Mouse (Mus musculus) midbrain, embryonic 13.5 days (tissue): ENCODE results near the gene Trim25. TPM values are rescaled to one million over a fixed set of nuclear protein-coding genes. Genes with fewer than 3 reads are reported as not detected.
"Not testable (repeated sequence)": the region's sequence is repeated elsewhere in the genome, so short reads cannot be mapped to it uniquely, and the experiment has no call there.

Experiments
- ATAC-seq: fragments of 200-750 bp; cut with Nextera tagmentation; 2 replicates; pipeline ENCODE4 v1.8.0; 2017; ENCODE audit warnings: mild to moderate bottlenecking, moderate TSS enrichment, moderate library complexity
- H3K27ac ChIP-seq: fragments of 300-500 bp; sonication (generic); 2 replicates; pipeline ENCODE4 v1.5.1; 2015; ENCODE audit warnings: inconsistent platforms, mild to moderate bottlenecking, moderate library complexity
- H3K27me3 ChIP-seq: fragments of 300-500 bp; sonication (generic); 2 replicates; pipeline ENCODE4 v1.6.1; 2015; ENCODE audit warnings: mild to moderate bottlenecking, inconsistent platforms
- H3K36me3 ChIP-seq: fragments of 300-500 bp; sonication (generic); 2 replicates; pipeline ENCODE4 v1.6.1; 2015; ENCODE audit warnings: mild to moderate bottlenecking, inconsistent platforms
- H3K4me1 ChIP-seq: fragments of 300-500 bp; sonication (generic); replicated peaks from 2 replicates; pipeline ENCODE4 v1.6.1; 2015; ENCODE audit warnings: inconsistent platforms
- H3K4me2 ChIP-seq: fragments of 300-500 bp; sonication (generic); replicated peaks from 2 replicates; pipeline ENCODE4 v1.6.1; 2015; ENCODE audit warnings: moderate library complexity, mild to moderate bottlenecking, inconsistent platforms
- H3K4me3 ChIP-seq: fragments of 300-500 bp; sonication (generic); replicated peaks from 2 replicates; pipeline ENCODE4 v1.5.1; 2015; ENCODE audit warnings: mild to moderate bottlenecking, inconsistent platforms
- H3K9ac ChIP-seq: fragments of 300-500 bp; sonication (generic); replicated peaks from 2 replicates; pipeline ENCODE4 v1.6.1; 2015; ENCODE audit warnings: mild to moderate bottlenecking, inconsistent platforms
- H3K9me3 ChIP-seq: fragments of 300-500 bp; sonication (generic); 2 replicates; pipeline ENCODE4 v1.6.1; 2016; ENCODE audit warnings: mild to moderate bottlenecking, inconsistent platforms
- whole genome bisulfite sequencing: fragments of 180-500 bp; shearing (Covaris S2); methylation state at CpG from one replicate; pipeline ENCODE4 v1.1.7; 2015; 5-methylcytosine and 5-hydroxymethylcytosine counted together
- polyA plus RNA-seq: library from polyadenylated mRNA; unstranded; fragments of >200 nt; fragmentation: Nextera tagmentation; extraction: Ambion mirVana; gene quantifications from 2 replicates; pipeline ENCODE4 v1.2.1, GENCODE M21; 2015

Trim25 gene
- polyA plus RNA-seq, 1 experiment from 2014 or later = 3.5 TPM

DNA sequence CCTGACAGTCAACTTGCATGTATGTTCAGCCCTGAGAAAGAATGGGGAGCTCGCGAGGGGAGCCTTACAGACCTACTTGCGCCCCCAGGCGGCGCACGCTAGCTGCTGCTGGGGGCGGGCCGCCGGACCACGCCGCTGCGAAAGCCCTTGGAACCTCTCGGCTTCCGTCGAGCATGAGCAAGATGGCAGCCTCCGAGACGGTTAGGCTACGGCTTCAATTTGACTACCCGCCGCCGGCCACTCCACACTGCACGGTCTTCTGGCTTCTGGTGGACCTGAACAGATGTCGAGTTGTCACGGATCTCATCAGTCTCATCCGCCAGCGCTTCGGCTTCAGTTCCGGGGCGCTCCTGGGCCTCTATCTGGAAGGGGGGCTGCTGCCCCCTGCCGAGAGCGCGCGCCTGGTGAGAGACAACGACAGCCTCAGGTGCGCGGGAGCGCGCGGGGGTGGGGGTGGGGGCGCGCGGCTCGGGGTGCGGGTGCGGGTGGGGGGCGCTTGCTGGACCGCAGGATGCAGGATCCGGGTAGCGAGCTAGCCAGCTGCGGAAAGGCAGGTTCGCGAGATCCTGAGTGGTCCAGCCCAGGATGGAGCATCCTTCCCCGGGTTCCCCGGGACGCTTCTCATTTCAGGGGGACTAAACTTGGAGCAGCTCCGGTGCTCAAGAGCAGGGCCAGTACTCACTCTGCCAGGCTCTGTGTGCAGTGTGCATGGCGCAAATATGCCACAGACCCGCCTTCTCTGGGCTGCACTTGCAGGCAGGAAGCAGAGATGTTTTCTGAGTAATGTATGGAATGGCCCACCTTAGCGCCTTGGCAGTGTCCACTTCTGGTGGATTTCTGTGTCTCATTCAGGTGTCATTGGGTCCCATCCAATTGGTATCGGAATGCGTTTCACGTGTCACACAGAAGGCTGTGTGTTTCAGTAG is 25.1 kb upstream of the Trim25 start:
- H3K4me2 ChIP-seq = peak overlapping the region; percentile 70
- peak; percentile 92 for ATAC-seq
- no peaks in the 10 kb centered on the region for H3K9me3 ChIP-seq
- H3K4me1 ChIP-seq = peaks cover 22% of the 10 kb centered on the region
- H3K27me3 ChIP-seq = no peaks in the 10 kb centered on the region
- peak overlapping the region; percentile 68 for H3K4me3 ChIP-seq
- peak overlapping the region; percentile 87 for H3K9ac ChIP-seq
- H3K27ac ChIP-seq = peak overlapping the region; percentile 93
- no peaks in the 10 kb centered on the region for H3K36me3 ChIP-seq
- 2% methylated on average over 62 of the region's 62 CpGs for WGBS

DNA sequence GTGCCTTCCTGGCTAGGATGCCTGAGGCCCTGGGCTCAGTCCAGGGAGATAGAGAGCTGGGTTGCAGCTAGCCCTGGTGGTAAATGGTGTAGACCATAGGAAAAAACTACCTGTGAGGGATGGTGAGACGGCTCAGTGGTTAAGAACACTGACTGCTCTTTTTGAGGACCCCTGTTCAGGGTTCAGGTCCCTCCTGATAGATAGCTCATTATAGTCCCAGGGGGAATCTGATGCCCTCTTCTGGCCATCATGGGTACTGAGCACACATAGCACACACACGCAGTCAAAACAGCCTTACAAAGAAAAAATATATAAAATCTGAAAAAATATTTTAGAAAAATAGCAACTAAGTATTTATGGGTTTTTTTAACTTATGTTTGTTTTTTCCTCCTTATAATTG is 22.9 kb upstream of the Trim25 start:
- Histone ChIP-seq H3K4me1 (peaks cover 22% of the 10 kb centered on the region), H3K4me2 (no peak overlapping the region), H3K36me3 (peaks cover 6% of the 10 kb centered on the region; the same call in 1 of the 2 replicates), H3K27ac (no peak overlapping the region), H3K27me3 (no peaks in the 10 kb centered on the region), H3K9ac (no peak overlapping the region), H3K4me3 (no peak overlapping the region), H3K9me3 (no peaks in the 10 kb centered on the region)
- ATAC-seq = no peak
- WGBS = 89% methylated on average over 2 of the region's 2 CpGs

DNA sequence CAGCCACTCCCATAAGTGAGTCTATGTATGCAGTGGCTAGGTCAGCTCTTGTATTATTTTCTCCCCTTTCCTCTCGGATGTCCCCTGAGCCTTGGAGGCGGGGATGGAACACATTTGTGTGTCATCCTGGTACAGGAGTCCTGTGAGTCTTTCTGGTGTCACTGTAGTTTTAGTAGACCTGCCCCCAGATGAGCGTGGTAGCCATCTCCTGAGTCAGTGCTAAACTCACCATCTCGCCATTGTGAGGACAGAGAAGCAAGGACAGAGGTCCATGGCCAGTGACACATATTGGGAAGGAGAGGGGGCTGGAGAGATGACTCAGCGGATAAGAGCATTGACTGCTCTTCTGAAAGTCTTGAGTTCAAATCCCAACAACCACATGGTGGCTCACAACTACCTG is 22.0 kb upstream of the Trim25 start:
- peaks cover 15% of the 10 kb centered on the region for H3K36me3 ChIP-seq
- no peaks in the 10 kb centered on the region for H3K9me3 ChIP-seq
- H3K27ac ChIP-seq = no peak overlapping the region
- H3K4me1 ChIP-seq = peaks cover 22% of the 10 kb centered on the region
- H3K4me3 ChIP-seq = no peak overlapping the region
- ATAC-seq = no peak
- no peak overlapping the region for H3K4me2 ChIP-seq
- no peaks in the 10 kb centered on the region for H3K27me3 ChIP-seq
- 95% methylated on average over 5 of the region's 5 CpGs for WGBS
- no peak overlapping the region for H3K9ac ChIP-seq

DNA sequence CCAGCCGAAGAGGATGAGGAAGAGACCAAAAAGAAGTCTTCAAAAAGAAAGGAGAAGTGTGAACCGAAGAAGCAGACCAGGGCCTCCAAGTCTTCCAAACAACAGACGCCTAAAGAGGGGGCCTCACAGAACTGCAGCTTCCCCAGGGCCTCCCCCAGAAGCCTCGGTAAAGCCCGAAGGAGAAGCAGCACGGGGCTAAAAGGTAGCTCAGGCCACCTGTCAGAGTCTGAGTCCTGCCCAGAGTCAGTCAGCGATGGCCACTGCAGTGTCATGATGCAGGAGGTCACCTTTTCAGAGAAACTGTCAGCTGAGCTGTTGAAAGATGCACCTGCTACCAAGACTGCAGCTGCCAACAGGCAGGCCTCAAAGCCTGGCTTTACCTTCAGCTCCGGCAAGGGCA is 17.8 kb upstream of the Trim25 start:
- 93% methylated on average over 8 of the region's 8 CpGs for WGBS
- no peak for ATAC-seq
- Histone ChIP-seq H3K4me2 (no peak overlapping the region), H3K27ac (no peak overlapping the region), H3K36me3 (peaks cover 50% of the 10 kb centered on the region), H3K9me3 (no peaks in the 10 kb centered on the region), H3K4me3 (no peak overlapping the region), H3K27me3 (no peaks in the 10 kb centered on the region), H3K4me1 (peaks cover 5% of the 10 kb centered on the region; the same call in 1 of the 2 replicates), H3K9ac (no peak overlapping the region)

DNA sequence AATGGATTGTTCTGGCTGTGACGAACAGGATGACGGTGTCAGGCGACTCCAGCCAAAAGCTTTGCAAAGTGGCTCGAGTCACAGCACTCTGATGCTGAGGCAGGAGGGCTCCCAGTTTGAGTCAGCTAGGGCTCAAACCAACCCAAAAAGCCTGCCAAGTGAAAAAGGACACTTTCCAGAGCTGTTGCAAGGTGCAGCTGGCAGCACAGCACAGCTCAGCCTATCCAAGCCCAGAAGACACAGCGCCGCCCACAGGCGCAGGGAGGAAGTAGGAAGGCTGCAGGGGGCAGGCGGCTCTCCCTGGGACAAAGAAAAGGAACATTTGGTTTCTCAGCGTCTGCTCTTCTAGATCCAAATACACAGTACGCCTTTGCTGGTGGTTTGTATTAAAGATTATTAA is 12.6 kb upstream of the Trim25 start:
- Histone ChIP-seq H3K4me2 (no peak overlapping the region), H3K9ac (no peak overlapping the region), H3K4me1 (no peaks in the 10 kb centered on the region), H3K27me3 (no peaks in the 10 kb centered on the region), H3K4me3 (no peak overlapping the region), H3K36me3 (peaks cover 79% of the 10 kb centered on the region), H3K27ac (no peak overlapping the region), H3K9me3 (no peaks in the 10 kb centered on the region)
- 86% methylated on average over 10 of the region's 10 CpGs for WGBS
- no peak for ATAC-seq

DNA sequence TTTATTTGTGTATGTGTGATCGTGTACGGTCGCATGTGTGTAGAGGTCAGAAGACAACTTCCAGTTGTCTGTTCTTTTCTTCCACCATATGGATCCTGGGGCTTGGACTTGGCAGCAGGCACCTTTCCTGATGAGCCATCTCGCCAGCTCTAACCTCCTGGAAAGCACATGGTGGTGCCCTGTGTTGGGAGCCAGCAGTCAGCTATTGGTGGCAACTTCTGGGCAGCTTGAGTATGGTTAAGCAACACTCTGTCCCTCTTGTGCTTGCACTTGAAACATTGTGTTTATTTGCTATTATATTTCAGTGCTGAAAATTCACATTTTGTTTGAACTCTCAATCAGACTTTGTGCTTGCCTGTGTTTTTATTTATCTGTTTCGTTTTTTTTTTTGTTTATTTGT is 10.2 kb upstream of the Trim25 start:
- 78% methylated on average over 5 of the region's 5 CpGs for WGBS
- no peak overlapping the region for H3K9ac ChIP-seq
- H3K4me2 ChIP-seq = no peak overlapping the region
- no peak overlapping the region for H3K4me3 ChIP-seq
- H3K9me3 ChIP-seq = no peaks in the 10 kb centered on the region
- no peak for ATAC-seq
- peaks cover 58% of the 10 kb centered on the region for H3K36me3 ChIP-seq
- no peaks in the 10 kb centered on the region for H3K27me3 ChIP-seq
- no peak overlapping the region for H3K27ac ChIP-seq
- H3K4me1 ChIP-seq = no peaks in the 10 kb centered on the region

DNA sequence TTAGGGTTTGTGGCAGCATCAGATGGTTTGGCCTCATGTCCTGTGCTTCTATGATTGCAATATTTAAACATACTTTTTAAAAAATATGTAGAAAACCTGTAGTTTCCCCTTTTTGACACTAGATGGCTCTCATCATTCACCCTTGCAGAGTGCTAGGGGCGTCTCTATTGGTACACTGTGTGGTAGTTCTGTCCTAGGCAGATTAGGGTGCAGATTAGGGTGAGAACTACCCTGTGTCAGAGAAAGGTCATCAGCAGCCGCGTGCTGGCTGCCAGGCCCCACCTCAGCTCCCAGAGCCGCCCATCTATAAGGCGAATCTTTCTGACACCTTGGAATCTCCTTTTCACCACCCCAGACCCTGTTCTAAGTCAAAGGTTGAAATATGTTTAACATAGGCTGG is 9.6 kb upstream of the Trim25 start:
- no peak overlapping the region for H3K27ac ChIP-seq
- no peak for ATAC-seq
- H3K9ac ChIP-seq = no peak overlapping the region
- no peaks in the 10 kb centered on the region for H3K4me1 ChIP-seq
- no peaks in the 10 kb centered on the region for H3K9me3 ChIP-seq
- no peak overlapping the region for H3K4me2 ChIP-seq
- no peak overlapping the region for H3K4me3 ChIP-seq
- H3K27me3 ChIP-seq = no peaks in the 10 kb centered on the region
- 73% methylated on average over 5 of the region's 5 CpGs for WGBS
- H3K36me3 ChIP-seq = peaks cover 52% of the 10 kb centered on the region

DNA sequence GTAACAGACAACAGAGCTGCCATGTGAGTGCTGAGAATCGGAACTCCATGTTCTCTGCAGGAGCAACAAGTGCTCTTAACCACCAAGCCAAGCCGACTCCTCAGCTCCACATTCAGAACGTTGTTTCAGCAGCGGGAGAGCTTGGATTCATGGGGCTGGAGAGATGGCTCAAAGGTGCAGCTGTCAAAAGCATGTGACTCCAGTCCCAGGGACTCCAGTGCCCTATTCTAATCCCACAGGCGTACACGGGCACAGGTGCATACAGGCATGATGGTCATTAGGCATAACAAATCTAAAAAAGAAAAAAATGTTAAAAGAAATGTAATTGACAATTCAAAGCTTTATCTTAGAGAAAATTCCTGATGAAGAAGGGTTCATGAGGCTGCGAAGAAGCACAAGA is 6.0 kb upstream of the Trim25 start:
- Histone ChIP-seq H3K27me3 (peaks cover 3% of the 10 kb centered on the region), H3K36me3 (peaks cover 23% of the 10 kb centered on the region), H3K4me3 (no peak overlapping the region), H3K4me2 (no peak overlapping the region), H3K9me3 (no peaks in the 10 kb centered on the region), H3K9ac (no peak overlapping the region), H3K4me1 (no peaks in the 10 kb centered on the region), H3K27ac (no peak overlapping the region)
- no peak for ATAC-seq
- 57% methylated on average over 7 of the region's 7 CpGs for WGBS

DNA sequence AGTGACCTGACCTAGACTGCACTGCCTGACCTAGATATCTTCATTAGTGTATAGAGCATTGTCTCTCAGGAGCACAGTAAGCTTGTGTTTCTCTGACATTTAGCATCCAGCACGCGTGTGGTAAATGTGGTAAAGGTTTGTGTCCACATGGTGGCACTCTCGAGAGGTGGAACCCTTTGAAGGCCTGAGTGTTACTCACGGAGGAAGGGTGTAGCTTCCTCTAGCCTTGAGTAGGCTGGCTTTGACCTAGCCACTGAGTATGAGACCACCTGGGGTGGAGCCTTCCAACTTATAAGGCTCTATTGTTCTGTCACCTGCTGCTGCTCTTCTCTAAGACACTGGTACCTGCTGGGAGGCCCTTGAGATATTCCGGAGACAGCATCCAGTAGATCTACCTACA is 5.6 kb upstream of the Trim25 start:
- Histone ChIP-seq H3K36me3 (peaks cover 19% of the 10 kb centered on the region), H3K9ac (no peak overlapping the region), H3K4me1 (no peaks in the 10 kb centered on the region), H3K4me3 (no peak overlapping the region), H3K4me2 (no peak overlapping the region), H3K27me3 (peaks cover 8% of the 10 kb centered on the region), H3K27ac (no peak overlapping the region), H3K9me3 (no peaks in the 10 kb centered on the region)
- 19% methylated on average over 5 of the region's 5 CpGs for WGBS
- ATAC-seq = no peak

DNA sequence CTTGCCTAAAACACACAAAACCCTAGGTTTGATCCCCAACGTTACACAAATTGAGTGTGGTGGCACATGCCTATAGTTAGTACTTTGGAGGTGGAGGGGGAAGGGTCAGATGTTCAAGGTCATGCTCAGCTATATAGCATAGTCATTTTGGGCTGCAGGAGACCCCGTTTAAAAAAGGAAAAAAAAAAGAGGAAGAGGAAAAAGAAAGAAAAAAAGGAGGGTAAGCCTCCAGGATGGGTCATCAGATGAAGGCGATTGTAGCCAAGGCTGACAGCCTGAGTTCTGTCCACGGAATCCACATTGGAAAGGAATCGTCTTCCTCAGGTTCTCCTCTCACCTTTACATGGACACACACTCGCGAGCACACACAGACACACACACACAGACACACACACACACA is 4.7 kb upstream of the Trim25 start:
- H3K27me3 ChIP-seq = peaks cover 16% of the 10 kb centered on the region
- H3K4me1 ChIP-seq = peaks cover 5% of the 10 kb centered on the region
- H3K9ac ChIP-seq = no peak overlapping the region
- peaks cover 15% of the 10 kb centered on the region for H3K36me3 ChIP-seq
- ATAC-seq = no peak
- 87% methylated on average over 7 of the region's 7 CpGs for WGBS
- no peak overlapping the region for H3K27ac ChIP-seq
- H3K4me3 ChIP-seq = no peak overlapping the region
- no peak overlapping the region for H3K4me2 ChIP-seq
- no peaks in the 10 kb centered on the region for H3K9me3 ChIP-seq

DNA sequence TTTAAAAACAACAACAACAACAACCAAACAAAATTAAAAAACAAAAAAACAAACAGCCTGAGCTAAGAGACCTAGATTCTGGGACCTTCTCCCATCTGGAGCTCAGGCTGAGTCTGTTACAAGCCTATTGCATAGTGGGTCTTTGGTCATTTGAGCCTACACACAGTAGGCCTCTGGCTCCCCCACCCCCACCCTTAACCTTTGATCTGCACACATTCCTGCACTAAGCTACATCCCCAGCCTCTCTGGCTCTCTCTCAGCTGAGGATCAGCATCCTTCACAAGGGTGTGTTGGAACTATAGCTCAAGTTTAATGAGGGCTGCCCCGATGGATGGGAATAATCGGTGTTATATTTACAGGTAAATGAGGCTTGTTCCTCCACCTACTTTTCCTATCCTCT is 3.6 kb upstream of the Trim25 start:
- no peak overlapping the region for H3K9ac ChIP-seq
- no peak overlapping the region for H3K27ac ChIP-seq
- no peaks in the 10 kb centered on the region for H3K9me3 ChIP-seq
- 92% methylated on average over 2 of the region's 2 CpGs for WGBS
- no peak for ATAC-seq
- H3K4me2 ChIP-seq = no peak overlapping the region
- peaks cover 7% of the 10 kb centered on the region for H3K4me1 ChIP-seq
- peaks cover 9% of the 10 kb centered on the region for H3K36me3 ChIP-seq
- no peak overlapping the region for H3K4me3 ChIP-seq
- peaks cover 27% of the 10 kb centered on the region for H3K27me3 ChIP-seq

DNA sequence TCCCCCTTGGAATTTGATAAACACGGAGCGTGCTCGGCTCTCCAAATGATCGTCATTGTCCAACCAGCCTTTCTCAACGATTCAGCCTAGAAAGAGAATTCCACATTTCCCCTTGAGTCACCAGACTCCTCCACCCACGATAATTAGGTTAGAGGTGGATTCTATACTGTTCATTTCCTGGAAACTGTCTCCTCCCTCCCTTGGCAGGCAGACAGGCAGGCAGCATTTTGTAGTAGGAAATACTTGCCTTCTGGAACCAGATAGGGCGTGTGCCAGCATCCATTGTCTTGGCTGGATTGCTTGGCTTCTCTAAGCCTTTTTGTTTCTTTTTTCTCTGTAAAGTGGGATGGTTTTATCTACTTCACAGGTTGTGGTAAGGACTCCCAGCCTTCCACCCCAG is 2.7 kb upstream of the Trim25 start:
- Histone ChIP-seq H3K9me3 (no peaks in the 10 kb centered on the region), H3K4me3 (no peak overlapping the region), H3K9ac (no peak overlapping the region), H3K36me3 (peaks cover 1% of the 10 kb centered on the region), H3K27me3 (peaks cover 27% of the 10 kb centered on the region), H3K27ac (no peak overlapping the region), H3K4me1 (peaks cover 7% of the 10 kb centered on the region), H3K4me2 (no peak overlapping the region)
- 77% methylated on average over 7 of the region's 7 CpGs for WGBS
- no peak for ATAC-seq

DNA sequence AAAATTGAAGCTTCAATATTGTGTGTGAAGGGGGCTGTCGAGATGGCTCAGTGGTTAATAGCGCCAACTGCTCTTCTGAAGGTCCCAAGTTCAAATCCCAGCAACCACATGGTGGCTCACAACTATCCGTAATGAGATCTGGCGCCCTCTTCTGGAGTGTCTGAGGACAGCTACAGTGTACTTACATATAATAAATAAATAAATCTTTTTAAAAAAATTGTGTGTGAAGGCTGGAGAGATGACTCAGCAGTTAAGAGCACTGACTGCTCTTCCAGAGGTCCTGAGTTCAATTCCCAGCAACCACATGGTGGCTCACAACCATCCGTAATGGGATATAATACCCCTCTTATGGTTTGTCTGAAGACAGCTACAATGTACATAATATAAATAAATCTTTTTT is 1.8 kb upstream of the Trim25 start:
- 91% methylated on average over 5 of the region's 5 CpGs for WGBS

More for the DNA sequence above, 1.8 kb upstream of the Trim25 start:
- not testable (repeated sequence) for H3K9ac ChIP-seq, H3K27ac ChIP-seq, H3K36me3 ChIP-seq, H3K4me1 ChIP-seq, H3K4me3 ChIP-seq, H3K4me2 ChIP-seq, H3K9me3 ChIP-seq, ATAC-seq
- H3K27me3 ChIP-seq = peaks cover 27% of the 10 kb centered on the region
